Mouse (Mus musculus) liver (tissue): ENCODE measurements at regions not wholly inside any gene's neighbourhood (a gene's known extent, or its start where the extent isn't known, plus 50 kb on each side); places are given as distances from the start of the nearest gene placed in this dataset.
A peak's percentile ranks its signal among the peaks of the same experiment; 100 is the strongest.

ENCODE experiments used
- DNase-seq: peaks from one replicate; pipeline ENCODE4 v3.0.0-alpha.2; 2020; ENCODE audit warnings: mixed read lengths

DNA sequence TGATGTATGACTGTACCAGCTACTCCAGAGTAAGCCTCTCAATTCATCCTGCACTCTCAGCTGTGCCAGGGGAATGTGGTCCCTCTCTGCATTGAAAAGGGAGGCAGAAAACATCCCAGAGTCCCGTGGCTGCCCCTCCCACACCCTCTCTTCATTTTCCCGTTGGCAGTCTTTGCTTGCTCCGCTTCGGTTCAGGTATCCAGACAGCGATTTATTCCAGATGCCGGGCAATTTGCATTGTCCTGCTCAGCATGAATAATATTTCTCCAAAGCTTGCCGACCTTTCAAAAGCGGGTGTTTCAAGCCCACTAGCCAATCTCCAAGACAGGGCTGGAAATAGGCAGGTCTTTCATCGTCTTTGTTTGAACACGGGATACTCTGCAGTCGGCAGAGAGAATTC is 220.5 kb upstream of the Ntm start:
- DNase-seq = no peak

GRCm38 (mm10) chr9:30184996-30185763 is 222.2 kb upstream of the Ntm start:
- no peak for DNase-seq

DNA sequence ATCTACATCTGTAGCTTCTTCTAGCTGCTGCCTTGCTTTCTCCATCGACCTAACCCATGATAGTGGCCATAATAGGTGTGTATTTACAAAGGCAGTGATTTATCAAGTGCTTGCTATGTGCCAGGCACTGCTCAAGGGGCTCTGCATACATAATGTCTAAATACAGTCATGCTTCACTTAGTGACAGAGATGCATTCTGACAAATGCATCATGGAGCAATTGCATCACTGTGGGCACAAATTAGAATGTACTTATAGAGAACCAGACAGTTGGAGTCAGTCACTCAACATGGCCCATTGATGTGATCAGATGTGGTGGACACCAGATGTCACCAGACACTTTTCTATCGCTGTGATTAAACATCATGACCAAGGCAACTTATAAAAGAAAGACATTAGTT is 223.3 kb upstream of the Ntm start:
- DNase-seq = no peak

GRCm38 (mm10) chr9:30190078-30190477 is 227.1 kb upstream of the Ntm start:
- no peak for DNase-seq

DNA sequence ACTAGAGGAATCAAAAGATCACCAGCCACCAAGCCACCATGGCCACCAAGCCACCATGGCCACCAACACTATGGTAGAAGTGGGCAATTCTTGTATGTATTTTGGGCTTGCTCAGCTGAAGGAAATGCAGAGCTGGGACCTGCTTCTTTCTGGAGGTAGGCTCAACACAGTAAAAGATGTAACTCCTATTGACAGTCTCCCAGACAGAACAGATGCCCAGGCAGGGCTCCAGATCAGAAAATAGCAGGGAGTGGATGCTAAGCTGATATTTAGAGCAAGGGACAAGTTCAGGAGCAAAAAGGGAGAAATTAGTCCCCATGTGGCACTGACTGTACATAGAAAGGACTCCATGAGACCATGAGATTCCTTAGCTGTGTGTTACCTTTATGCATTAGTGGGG is 228.2 kb upstream of the Ntm start:
- no peak for DNase-seq

DNA sequence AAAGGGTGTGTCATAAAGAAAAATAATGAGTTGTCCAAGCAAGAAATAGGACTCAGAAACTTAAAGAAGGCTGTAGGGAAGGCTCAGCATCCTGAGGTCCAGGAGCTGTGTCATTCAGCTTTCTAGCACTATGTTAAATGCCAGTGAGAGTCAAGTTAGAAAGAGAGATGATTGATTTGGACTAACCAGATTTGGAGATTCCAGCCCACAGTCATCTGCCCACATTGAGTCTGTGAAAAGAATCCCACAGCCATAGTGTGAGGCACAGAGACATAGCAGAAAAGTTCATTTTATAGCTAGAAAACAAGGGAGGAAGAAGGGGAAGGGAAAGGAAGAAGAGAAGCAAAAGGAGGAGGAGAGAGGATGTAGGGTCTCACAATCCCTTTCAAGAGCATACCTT is 229.0 kb upstream of the Ntm start:
- no peak for DNase-seq

DNA sequence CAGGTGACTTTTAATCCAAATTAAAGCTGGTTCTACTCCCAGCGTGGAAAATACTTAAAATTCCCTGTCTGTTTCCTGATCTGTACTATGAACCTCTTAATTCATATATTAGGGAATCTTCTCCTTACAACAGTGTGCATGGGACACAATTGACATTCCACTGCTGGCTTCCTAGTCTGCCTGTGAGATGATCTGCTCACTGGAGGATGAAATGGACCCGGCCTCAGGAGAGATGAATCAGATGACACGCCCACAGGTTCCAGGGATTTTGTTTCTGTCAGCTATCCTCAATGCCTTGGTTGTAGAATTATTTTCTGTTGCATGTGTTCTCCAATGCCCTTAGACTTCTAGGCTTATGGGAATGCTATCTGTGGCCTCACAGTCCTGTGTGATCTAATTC is 231.9 kb upstream of the Ntm start:
- no peak for DNase-seq

DNA sequence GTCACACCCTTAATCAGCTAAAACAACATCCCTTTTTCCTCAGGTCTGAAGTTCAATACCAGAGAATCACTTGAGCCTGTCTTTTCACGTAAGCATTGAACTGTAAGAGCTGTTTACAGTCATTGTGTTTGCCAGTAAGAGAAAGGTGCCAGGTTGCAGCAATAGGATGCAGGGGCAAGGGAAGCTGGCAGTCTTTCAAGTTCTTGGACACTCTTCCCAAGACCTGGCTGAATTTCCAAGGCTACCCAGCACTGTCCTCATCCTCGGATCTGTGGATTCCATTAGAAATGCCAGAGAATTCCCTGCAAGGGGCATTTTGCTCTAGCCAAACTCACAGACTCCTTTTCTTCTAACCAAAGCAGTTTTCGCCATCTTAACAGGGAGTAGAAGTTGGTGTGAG is 224.5 kb upstream of the Snx19 start:
- no peak for DNase-seq

GRCm38 (mm10) chr9:30207631-30208030 is 219.3 kb upstream of the Snx19 start:
- no peak for DNase-seq

GRCm38 (mm10) chr9:30209806-30210205 is 217.1 kb upstream of the Snx19 start:
- no peak for DNase-seq

DNA sequence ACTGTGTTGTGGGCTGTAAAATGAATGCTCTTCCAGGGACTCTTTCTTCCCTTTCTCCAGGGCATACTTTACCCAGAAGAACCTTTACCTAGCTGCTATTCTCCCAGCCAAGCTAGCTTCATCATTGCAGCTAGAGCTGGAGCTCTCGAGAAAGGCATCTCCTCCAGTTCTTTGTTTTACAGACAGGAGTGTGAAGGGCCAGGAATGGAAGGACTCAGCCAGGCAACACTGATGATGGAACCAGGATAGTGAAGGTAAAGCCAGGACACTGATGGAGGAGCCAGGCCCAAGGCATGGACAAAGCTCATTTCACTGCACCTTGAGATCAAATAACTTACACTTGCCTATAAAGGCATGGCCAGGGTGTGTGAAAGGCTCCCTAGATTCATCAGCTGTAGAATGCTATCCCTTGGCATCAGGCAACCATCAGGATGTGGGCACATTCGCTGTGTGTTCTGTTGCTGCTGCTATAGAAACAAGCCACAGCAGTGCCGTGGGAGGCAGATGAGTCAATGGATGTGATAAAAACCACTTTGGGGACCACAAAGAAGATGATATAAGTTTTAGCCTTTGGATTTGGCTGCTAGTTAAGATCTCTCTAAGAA is 214.3 kb upstream of the Snx19 start:
- no peak for DNase-seq

- DNase-seq = no peak
Measured at GRCm38 (mm10) chr9:30234501-30235163, 192.3 kb upstream of the Snx19 start.

DNA sequence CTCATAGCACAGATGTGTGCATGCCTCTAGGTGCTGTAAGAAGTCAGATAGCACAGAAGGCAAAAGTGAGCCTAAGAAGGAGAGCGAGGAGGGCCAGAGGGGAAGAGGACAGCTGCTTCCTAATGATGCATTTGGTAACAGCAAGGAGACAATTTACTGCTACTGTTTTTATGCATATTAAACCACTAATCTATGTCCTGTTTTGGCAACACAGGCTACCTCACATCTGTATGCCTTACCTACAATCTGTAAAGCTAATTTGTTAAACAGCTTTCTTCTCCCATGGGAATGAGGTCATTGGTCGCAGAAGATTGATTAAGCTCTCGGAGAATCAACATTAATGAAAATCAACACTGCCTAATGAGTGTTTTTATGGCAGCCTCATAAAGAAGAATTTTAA is 191.1 kb upstream of the Snx19 start:
- DNase-seq = no peak

- DNase-seq = no peak
Measured at GRCm38 (mm10) chr9:30242107-30242506, 184.8 kb upstream of the Snx19 start.

DNA sequence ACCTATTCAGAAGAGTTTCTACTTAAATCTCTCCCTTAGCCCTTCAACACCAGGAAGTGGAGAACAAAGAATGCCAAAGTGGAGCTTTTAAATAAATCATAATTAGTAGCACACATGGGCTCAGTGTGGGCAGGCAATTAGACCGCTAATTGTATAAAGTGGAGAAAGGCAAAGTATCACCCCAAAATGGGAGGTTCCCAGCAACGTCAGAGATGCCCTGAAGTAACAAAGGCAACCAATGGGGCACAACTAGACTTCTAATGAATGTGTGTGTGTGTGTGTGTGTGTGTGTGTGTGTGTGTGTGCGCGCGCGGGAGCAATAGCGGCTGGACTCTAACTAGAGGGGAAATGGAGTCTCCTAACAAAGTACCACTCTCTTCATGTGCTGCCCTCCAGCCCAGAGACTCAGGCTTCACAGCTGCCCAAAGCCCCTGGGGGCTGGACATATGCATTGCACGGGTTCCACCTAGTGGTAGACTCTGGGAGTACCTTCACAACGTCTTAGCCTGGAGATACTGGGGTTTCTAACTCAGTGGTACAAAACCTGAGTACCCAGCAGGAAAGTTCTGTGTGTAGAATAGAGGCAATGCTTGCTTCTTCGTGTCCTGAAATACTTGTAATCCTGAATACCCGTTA is 162.3 kb upstream of the Snx19 start:
- DNase-seq = peak; percentile 55

DNA sequence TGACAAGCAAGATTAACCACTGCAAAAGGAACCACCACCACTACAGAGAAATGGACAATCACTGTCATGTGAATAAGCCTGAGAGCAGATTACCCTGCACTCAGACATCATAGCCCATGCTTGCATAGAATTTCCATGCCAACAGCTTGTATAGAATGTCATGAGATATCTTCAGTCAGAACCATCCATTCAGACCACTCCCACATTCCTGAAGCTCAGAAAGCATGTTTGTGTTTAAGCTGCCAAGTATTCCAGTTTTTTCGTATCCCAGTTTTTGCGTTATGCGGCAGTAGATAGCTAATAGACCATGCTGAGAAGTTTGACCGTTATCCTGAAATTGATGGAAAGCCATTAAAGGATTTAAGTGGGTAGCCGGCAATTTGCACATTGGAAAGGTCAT is 155.8 kb upstream of the Snx19 start:
- no peak for DNase-seq

DNA sequence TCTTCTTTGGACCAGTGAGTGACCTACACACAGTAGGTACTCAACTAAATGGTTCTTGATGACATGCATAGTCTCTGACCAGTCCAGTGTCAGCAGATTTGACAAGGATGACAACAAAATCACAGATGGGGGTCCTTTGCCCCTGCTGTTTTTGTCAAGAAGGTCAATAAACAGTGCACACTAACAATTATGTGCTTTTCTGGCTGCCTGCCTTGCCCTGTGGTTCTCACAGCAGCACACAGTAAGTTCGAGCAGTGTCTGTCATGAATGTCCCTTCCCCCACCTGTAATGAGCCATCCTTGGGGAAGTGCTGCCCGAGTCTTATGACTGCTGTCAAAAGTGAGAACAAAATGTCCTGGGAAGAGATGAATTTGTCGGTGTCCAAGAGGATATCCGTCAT is 153.1 kb upstream of the Snx19 start:
- DNase-seq = no peak

DNA sequence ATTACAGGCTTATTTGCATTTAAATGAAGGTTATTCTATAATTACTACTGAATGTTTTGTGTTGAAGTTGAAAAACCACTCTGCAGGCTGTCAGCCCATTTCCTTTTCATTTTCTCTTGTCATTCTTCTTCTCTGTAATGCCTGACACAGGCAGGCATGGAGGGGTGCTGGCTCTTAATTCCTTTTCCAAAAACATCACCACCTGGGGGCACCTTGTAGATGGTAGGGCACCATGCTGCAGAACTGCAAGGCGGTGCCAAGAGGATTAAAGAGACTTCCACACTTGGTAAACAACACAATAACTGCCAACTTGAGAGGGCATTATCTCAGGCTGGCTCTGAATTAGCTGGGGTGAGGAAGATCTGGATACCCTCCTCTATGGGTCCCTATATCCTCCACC is 148.7 kb upstream of the Snx19 start:
- no peak for DNase-seq

GRCm38 (mm10) chr9:30283080-30283770 is 143.7 kb upstream of the Snx19 start:
- DNase-seq = no peak

- DNase-seq = no peak
Measured at GRCm38 (mm10) chr9:30283771-30284148, 143.1 kb upstream of the Snx19 start.

DNA sequence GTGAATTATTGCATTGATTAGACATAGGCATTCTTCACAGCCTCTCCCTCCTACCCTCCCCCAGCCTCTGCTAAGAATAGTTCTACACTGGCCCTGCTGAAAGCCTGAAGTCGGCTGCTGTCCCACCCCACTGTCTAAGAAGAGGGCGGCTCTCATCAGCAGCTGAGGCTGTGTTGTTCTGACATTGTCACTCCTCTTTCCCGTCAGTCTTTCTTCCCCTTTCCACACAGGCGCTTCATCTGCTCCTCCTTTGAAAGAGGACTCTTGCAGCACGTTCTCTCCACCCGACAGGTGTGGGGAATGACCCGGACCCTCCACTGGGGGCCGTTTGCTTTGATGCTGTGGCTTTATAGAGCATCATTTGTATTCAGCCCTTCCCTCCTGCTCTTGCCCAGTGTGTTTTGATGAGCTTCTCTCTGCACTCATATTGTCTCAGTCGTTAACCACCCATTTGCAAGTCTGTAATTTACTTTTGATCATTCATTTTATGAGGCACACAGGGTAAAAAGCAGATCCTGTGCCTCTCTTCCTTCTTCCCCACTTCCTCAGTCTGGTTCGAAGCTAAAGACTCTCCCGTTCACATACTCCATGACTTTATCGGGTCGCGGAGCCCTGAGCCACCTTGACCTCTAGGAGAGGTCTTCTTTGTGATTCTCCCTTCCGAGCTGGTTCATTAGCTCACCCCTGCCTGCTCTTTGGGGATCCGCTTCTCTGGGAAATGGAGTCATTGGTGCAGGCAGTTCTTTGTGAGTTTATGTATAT is 142.2 kb upstream of the Snx19 start:
- no peak for DNase-seq

GRCm38 (mm10) chr9:30285324-30285599 is 141.6 kb upstream of the Snx19 start:
- DNase-seq = no peak

DNA sequence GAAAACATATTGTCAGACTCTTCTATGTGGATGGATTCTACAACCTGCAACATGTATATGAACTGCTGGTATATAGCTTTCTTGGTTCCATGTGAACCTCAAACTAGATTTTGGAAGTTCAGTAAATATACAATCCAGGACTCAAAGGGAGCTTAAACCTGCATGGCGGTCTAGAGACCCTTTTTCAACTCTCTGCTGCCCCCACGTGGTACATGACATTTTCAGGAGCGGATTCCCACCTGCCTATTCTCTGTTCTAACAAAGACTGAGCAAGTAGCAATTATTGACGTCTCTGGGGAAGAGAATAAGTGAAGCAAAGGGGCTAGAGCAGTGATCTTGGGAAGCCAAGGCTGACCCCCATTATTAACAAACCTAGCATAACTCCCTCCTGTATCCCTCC is 127.1 kb upstream of the Snx19 start:
- peak; percentile 31 for DNase-seq
